Mouse (Mus musculus) stomach, embryonic 15.5 days (tissue): ENCODE measurements around the gene Fcho2. TPM values are rescaled to one million over a fixed set of nuclear protein-coding genes. Genes with fewer than 3 reads are reported as not detected.

Experiments
- ATAC-seq: fragments of 200-750 bp; cut with Nextera tagmentation; 2 replicates; pipeline ENCODE4 v1.8.0; 2017; ENCODE audit warnings: low read depth, moderate number of reproducible peaks, moderate TSS enrichment; ENCODE audit not compliant: insufficient read depth, low FRiP score
- H3K27ac ChIP-seq: fragments of 300-500 bp; sonication (generic); 2 replicates; pipeline ENCODE4 v1.5.1; 2015; ENCODE audit warnings: mild to moderate bottlenecking, inconsistent platforms
- H3K27me3 ChIP-seq: fragments of 300-500 bp; sonication (generic); replicated peaks from 2 replicates; pipeline ENCODE4 v1.6.1; 2015; ENCODE audit warnings: inconsistent platforms
- H3K36me3 ChIP-seq: fragments of 300-500 bp; sonication (generic); 2 replicates; pipeline ENCODE4 v1.6.1; 2015; ENCODE audit warnings: inconsistent platforms
- H3K4me1 ChIP-seq: fragments of 300-500 bp; sonication (generic); 2 replicates; pipeline ENCODE4 v1.6.1; 2015; ENCODE audit warnings: inconsistent platforms
- H3K4me2 ChIP-seq: fragments of 300-500 bp; sonication (generic); 2 replicates; pipeline ENCODE4 v1.6.1; 2015; ENCODE audit warnings: mild to moderate bottlenecking, inconsistent platforms
- H3K4me3 ChIP-seq: fragments of 300-500 bp; sonication (generic); replicated peaks from 2 replicates; pipeline ENCODE4 v1.5.1; 2015; ENCODE audit warnings: inconsistent platforms
- H3K9ac ChIP-seq: fragments of 300-500 bp; sonication (generic); 2 replicates; pipeline ENCODE4 v1.6.1; 2015; ENCODE audit warnings: inconsistent platforms
- H3K9me3 ChIP-seq: fragments of 300-500 bp; sonication (generic); 2 replicates; pipeline ENCODE4 v1.6.1; 2016; ENCODE audit warnings: inconsistent platforms
- WGBS: fragments of 180-500 bp; shearing (Covaris S2); methylation state at CpG from one replicate; pipeline ENCODE4 v1.1.7; 2015; 5-methylcytosine and 5-hydroxymethylcytosine counted together
- polyA plus RNA-seq: library from polyadenylated mRNA; unstranded; fragments of >200 nt; fragmentation: Nextera tagmentation; extraction: Ambion mirVana; gene quantifications from 2 replicates; pipeline ENCODE4 v1.2.1, GENCODE M21; 2015

Fcho2 gene
- polyA plus RNA-seq, 1 experiment from 2014 or later: 47.8 TPM

DNA sequence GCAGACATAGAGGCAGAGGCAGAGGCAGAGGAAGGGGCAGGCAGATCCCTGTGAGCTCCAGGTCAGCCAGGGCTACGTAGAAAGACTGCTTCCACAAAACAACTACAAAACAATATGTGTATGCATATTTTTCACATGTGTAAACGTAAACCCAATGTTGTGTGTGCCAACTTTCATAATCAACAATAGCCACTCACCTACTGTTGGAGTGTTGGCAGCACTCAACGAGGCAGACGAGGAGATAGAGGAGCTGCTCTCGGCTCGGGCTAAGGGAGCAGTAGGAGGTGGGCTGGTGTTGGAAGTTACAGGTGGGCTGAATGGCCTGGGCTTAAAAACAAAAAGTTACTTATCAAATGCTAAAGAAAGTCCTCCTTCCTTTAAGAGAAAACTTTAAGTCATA lies 72.0 kb downstream of the Fcho2 start:
- H3K4me1 ChIP-seq: no peaks in the 10 kb centered on the region
- 88% methylated on average over 6 of the region's 6 CpGs for WGBS
- H3K27me3 ChIP-seq: no peaks in the 10 kb centered on the region
- no peak overlapping the region for H3K27ac ChIP-seq
- no peak overlapping the region for H3K4me3 ChIP-seq
- peaks cover 12% of the 10 kb centered on the region for H3K36me3 ChIP-seq
- no peaks in the 10 kb centered on the region for H3K9me3 ChIP-seq
- no peak for ATAC-seq
- H3K9ac ChIP-seq: no peak overlapping the region
- H3K4me2 ChIP-seq: no peak overlapping the region

DNA sequence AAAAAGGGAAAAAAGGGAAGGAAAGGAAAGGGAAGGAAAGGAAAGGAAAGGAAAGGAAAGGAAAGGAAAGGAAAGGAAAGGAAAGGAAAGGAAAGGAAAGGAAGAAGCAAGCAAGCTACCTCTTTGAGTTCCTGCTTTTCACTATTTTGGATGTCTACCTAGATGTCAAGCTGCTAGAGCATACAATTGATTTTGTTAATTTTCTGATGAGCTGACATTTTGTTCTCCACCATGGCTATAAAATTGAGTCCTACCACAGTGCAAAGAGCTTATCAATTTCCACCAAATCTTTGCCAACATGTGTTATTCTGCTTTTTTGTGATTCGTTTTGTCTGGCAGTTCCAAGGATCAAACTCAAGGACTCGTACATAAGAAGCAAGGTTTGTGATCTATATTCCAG lies 77.0 kb downstream of the Fcho2 start:
- H3K36me3 ChIP-seq: peaks cover 9% of the 10 kb centered on the region; the same call in 1 of the 2 replicates
- 85% methylated on average over 2 of the region's 2 CpGs for WGBS
- H3K27me3 ChIP-seq: no peaks in the 10 kb centered on the region
- no peak overlapping the region for H3K4me2 ChIP-seq
- no peaks in the 10 kb centered on the region for H3K9me3 ChIP-seq
- ATAC-seq: no peak
- no peak overlapping the region for H3K9ac ChIP-seq
- no peaks in the 10 kb centered on the region for H3K4me1 ChIP-seq
- H3K4me3 ChIP-seq: no peak overlapping the region
- no peak overlapping the region for H3K27ac ChIP-seq

DNA sequence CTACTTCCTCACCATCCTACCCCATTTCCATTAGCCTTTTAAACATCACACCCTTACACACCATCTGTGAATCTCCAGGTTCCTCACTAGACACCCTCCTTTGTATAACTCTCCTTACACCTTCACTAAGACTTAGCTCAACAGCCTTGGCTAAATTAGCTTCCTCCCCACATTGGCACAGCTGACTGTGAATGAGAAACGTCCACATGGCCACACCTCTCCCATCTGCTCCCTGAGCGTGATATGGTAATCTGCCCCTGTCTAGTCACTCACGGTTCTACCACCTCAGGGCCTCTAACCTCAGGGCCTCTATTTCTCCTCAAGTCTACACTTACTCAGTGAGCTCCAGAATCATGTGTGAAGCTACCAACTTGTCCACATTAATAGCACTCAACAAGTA lies 82.0 kb downstream of the Fcho2 start:
- Histone ChIP-seq H3K4me3 (no peak overlapping the region), H3K9me3 (no peaks in the 10 kb centered on the region), H3K4me2 (no peak overlapping the region), H3K27me3 (no peaks in the 10 kb centered on the region), H3K4me1 (no peaks in the 10 kb centered on the region), H3K27ac (no peak overlapping the region), H3K36me3 (0 out of 2 replicates have a peak, but pooled peaks cover 2% of the 10 kb centered on the region), H3K9ac (no peak overlapping the region)
- ATAC-seq: no peak
- 52% methylated on average over 3 of the region's 3 CpGs for WGBS

DNA sequence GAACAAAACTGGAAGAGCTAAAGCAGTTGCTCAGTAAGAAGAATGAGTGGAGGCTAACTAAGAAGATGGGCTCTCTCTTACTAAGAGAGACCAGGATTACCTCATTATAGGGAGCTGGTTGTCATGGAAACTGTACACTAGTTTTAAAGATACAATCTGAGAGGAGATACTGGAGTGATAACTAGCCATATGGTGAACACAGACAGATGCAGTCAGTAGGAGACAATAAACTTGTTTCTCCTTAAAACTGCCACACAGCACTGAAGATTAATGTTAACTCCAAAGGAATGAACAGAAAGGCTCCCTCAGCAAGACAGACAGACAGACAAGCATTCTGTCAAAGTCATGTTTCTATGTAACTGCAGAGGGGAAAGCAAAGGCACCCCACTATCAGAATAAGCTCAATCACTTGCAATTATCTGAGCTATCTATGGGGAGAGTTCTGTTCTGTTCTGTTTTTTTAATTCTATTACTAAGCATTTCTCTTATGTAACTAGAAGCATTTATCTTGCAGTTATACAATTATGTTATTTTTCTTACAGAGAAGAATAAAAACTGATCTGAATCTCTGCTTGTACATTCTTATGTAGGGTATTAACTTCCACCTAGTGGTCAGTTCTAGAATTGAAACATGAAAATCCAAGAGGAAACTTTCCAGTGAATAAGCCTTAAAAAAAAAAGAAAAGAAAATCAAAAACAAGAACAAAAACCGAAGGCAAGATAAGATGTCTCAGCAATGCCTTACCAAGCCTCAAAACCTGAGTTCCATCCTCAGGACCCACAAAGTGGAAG lies 85.8 kb downstream of the Fcho2 start:
- H3K9ac ChIP-seq: no peak overlapping the region
- no peak for ATAC-seq
- H3K27me3 ChIP-seq: no peaks in the 10 kb centered on the region
- no peak overlapping the region for H3K27ac ChIP-seq
- no peaks in the 10 kb centered on the region for H3K9me3 ChIP-seq
- 0 out of 2 replicates have a peak, but pooled peaks cover 5% of the 10 kb centered on the region for H3K36me3 ChIP-seq
- no peaks in the 10 kb centered on the region for H3K4me1 ChIP-seq
- 33% methylated on average over 1 of the region's 1 CpGs for WGBS
- H3K4me2 ChIP-seq: no peak overlapping the region
- H3K4me3 ChIP-seq: no peak overlapping the region

DNA sequence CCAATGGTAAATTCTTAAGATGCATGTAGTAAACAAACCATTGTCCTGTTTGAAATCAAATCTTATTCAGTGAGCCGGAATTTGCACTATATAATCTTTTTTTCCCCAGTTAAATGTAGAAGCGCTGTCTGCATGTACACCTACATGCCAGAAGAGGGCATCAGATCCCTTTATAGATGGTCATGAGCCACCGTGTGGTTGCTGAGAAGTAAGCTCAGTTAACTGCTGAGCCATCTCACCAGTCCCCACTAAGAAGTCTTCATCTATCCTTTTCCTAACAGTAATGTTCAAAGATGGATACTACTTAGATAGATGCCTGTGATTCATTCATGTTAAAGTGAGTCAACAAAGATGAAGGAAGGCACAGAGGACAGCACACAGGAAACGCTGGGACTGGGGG lies 88.8 kb downstream of the Fcho2 start:
- no peak overlapping the region for H3K9ac ChIP-seq
- 0 out of 2 replicates have a peak, but pooled peaks cover 8% of the 10 kb centered on the region for H3K36me3 ChIP-seq
- 59% methylated on average over 4 of the region's 4 CpGs for WGBS
- no peak overlapping the region for H3K27ac ChIP-seq
- no peaks in the 10 kb centered on the region for H3K27me3 ChIP-seq
- no peak for ATAC-seq
- H3K4me1 ChIP-seq: no peaks in the 10 kb centered on the region
- H3K4me3 ChIP-seq: no peak overlapping the region
- no peaks in the 10 kb centered on the region for H3K9me3 ChIP-seq
- no peak overlapping the region for H3K4me2 ChIP-seq

DNA sequence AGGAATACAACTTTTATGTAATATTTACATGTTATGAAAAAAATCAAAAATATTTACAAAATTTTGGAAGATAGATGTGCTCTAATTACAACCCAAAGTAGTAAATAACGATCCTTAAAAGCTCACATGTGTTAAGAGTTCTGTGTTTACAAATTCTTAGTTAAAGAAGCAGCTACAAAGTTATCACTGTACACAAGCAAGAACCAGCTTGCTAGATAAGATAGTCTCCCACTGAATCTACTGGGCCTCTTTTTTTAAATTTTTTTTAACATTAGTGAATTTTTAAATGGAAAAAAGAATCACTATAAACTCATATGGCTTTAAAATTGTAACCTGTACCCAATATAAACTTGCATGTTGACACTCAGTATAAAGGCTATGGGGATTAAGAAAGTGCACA lies 91.8 kb downstream of the Fcho2 start:
- Histone ChIP-seq H3K4me1 (no peaks in the 10 kb centered on the region), H3K4me2 (no peak overlapping the region), H3K4me3 (no peak overlapping the region), H3K9ac (no peak overlapping the region), H3K36me3 (0 out of 2 replicates have a peak, but pooled peaks cover 8% of the 10 kb centered on the region), H3K27me3 (no peaks in the 10 kb centered on the region), H3K27ac (no peak overlapping the region), H3K9me3 (no peaks in the 10 kb centered on the region)
- 63% methylated on average over 1 of the region's 1 CpGs for WGBS
- no peak for ATAC-seq

DNA sequence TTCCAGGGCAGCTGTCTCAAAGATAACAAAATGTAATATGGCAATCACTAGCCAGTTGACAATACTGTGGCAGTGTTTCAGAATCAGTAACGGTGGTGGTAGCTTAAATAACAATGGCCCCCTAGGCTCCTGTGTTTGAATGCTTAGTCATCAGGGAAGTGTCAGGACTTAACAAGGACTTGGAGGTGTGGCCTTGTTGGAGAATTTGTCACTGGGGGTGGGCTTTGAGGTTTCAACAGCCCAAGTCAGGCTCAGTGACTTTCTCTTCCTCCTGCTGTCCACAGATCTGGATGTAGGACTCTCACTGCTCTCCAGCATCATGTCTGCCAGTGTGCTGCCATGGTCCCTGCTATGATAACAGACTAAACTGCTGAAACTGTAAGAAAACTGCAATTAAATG lies 93.0 kb downstream of the Fcho2 start:
- H3K27ac ChIP-seq: no peak overlapping the region
- ATAC-seq: no peak
- H3K36me3 ChIP-seq: 0 out of 2 replicates have a peak, but pooled peaks cover 8% of the 10 kb centered on the region
- WGBS: 54% methylated on average over 1 of the region's 1 CpGs
- H3K4me2 ChIP-seq: no peak overlapping the region
- no peaks in the 10 kb centered on the region for H3K4me1 ChIP-seq
- H3K9me3 ChIP-seq: no peaks in the 10 kb centered on the region
- no peak overlapping the region for H3K4me3 ChIP-seq
- no peak overlapping the region for H3K9ac ChIP-seq
- H3K27me3 ChIP-seq: no peaks in the 10 kb centered on the region

DNA sequence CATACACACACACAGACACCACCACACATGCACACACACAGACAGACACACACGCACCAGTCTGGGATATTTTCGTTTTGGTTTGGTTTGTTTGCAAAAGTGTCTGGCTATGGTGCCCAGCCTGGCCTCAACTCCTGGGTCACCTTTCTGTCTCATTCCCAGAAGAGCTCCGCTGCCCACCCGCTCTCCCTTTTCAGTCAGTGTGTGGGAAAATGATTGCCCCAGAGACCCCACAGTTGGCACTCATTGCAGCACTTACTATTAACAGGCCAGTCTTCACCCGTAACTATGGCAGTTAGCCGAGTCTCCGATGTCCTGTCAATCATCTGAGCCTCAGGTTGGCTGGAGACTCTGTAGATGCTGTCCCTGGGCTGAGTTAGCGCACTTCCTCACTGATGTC lies 99.1 kb downstream of the Fcho2 start:
- H3K4me3 ChIP-seq: no peak overlapping the region
- no peaks in the 10 kb centered on the region for H3K4me1 ChIP-seq
- ATAC-seq: no peak
- no peak overlapping the region for H3K9ac ChIP-seq
- WGBS: 80% methylated on average over 8 of the region's 8 CpGs
- H3K27ac ChIP-seq: no peak overlapping the region
- H3K4me2 ChIP-seq: no peak overlapping the region
- no peaks in the 10 kb centered on the region for H3K9me3 ChIP-seq
- H3K36me3 ChIP-seq: no peaks in the 10 kb centered on the region
- no peaks in the 10 kb centered on the region for H3K27me3 ChIP-seq

DNA sequence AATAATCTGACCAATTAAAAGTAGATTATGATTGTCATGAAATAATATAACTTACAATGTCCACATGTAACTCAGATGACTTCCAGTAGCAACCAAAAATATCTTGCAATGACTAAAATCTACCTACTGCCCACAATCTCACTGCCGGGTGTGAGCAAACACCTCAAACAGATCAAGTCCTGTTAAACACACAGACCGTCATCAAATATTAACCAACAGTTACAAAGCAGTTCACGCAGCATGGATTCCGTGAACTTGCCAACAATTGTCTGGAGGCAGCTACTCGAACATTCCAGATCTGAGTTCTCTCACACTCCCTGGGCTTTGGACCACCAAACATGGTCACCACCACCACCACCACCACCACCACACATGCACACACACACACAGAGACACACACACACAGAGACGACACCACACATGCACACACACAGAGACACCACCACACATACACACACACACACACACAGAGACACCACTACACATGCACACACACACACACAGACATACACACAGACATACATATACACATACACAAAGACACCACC lies 99.7 kb downstream of the Fcho2 start:
- Histone ChIP-seq H3K9ac (no peak overlapping the region), H3K4me1 (no peaks in the 10 kb centered on the region), H3K4me3 (no peak overlapping the region), H3K27me3 (no peaks in the 10 kb centered on the region), H3K4me2 (no peak overlapping the region), H3K27ac (0 out of 2 replicates have a peak overlapping the region, but pooled peaks have one; percentile 51), H3K9me3 (no peaks in the 10 kb centered on the region), H3K36me3 (no peaks in the 10 kb centered on the region)
- ATAC-seq: peak; percentile 66; the same call in 1 of the 2 replicates
- 66% methylated on average over 6 of the region's 6 CpGs for WGBS

DNA sequence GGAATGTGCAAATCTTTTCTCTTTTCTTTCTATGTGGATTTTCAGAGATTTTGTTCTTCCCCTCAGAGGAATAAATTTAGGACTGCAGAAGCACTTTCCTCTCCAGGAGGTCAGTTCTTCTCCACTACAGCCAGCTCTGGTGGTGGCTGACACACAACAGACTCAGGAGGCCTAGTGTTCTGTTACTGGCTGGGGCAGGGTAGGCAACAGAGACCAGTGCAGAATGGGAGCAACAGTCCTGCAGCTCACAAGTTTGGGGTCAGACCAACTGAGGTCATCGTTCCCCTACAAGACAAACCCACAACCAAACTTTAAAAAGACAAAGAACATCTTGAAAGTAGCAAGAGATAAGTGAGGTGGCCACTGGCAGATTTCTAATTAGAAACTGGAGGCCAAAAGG lies 104.6 kb downstream of the Fcho2 start:
- Histone ChIP-seq H3K9ac (no peak overlapping the region), H3K4me2 (no peak overlapping the region), H3K9me3 (no peaks in the 10 kb centered on the region), H3K27me3 (no peaks in the 10 kb centered on the region), H3K27ac (no peak overlapping the region), H3K4me3 (no peak overlapping the region), H3K36me3 (no peaks in the 10 kb centered on the region), H3K4me1 (no peaks in the 10 kb centered on the region)
- 93% methylated on average over 1 of the region's 1 CpGs for WGBS
- no peak for ATAC-seq

DNA sequence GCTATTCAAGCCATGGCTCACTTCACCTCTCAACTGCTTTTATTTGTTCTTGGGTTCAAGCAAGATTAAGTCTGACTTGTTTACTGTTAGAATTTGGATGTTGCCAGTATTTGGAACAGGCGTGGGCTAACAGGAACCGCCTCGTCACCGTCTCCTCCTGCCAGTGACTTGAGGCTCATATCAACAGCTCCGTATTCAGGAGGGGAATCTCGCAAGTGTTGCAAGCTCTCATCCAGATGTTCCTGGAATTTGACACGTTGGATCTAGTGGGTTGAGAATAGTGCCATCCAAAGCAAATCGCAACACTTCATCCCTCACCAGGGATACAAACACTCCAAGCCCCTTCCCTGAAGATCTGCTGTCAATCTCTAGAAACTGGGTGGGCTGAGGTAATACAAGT lies 105.0 kb downstream of the Fcho2 start:
- WGBS: 68% methylated on average over 8 of the region's 8 CpGs

DNA sequence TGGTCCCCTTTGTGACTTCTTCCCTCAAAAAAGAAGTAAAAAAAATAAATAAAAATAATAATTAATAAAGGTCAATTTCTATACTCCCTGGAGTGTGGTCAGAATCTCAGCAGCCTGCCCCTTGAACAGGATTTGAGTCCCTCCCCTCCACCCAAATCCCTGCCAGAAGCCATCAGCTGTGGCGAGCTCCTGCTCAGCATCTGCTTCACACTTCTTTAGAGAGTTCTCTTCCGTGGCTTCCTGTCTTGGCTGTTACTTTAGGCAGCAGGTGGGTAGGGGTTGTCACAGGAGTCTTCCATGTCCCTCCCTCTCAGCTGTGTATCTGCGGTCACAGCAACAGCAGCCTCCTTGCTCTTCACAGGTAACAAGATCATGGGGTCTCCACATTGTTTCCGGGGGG lies 109.7 kb downstream of the Fcho2 start:
- H3K4me1 ChIP-seq: peaks cover 2% of the 10 kb centered on the region; the same call in 1 of the 2 replicates
- WGBS: 73% methylated on average over 4 of the region's 4 CpGs
- H3K9me3 ChIP-seq: no peaks in the 10 kb centered on the region
- H3K36me3 ChIP-seq: no peaks in the 10 kb centered on the region
- H3K4me3 ChIP-seq: no peak overlapping the region
- no peak overlapping the region for H3K4me2 ChIP-seq
- no peak for ATAC-seq
- no peak overlapping the region for H3K9ac ChIP-seq
- no peak overlapping the region for H3K27ac ChIP-seq
- no peaks in the 10 kb centered on the region for H3K27me3 ChIP-seq

More for the DNA sequence above, 105.0 kb downstream of the Fcho2 start:
- no peak overlapping the region for H3K9ac ChIP-seq
- ATAC-seq: no peak
- H3K27ac ChIP-seq: no peak overlapping the region
- H3K4me3 ChIP-seq: no peak overlapping the region
- H3K4me1 ChIP-seq: no peaks in the 10 kb centered on the region
- no peaks in the 10 kb centered on the region for H3K9me3 ChIP-seq
- no peak overlapping the region for H3K4me2 ChIP-seq
- H3K27me3 ChIP-seq: no peaks in the 10 kb centered on the region
- no peaks in the 10 kb centered on the region for H3K36me3 ChIP-seq
